Mouse (Mus musculus) ovary, postnatal 14 days (tissue): ENCODE measurements at regions not wholly inside any gene's neighbourhood (a gene's known extent, or its start where the extent isn't known, plus 50 kb on each side); places are given as distances from the start of the nearest gene placed in this dataset.

Experiments used
- DNase-seq: peaks from one replicate; pipeline ENCODE4 v3.0.0; 2022; ENCODE audit warnings: low spot score

GRCm38 (mm10) chr7:76146385-76146784, 83.3 kb upstream of the Agbl1 start:
- no peak for DNase-seq

- DNase-seq: no peak
These were observed 72.8 kb upstream of the Agbl1 start for GRCm38 (mm10) chr7:76156869-76157268.

- no peak for DNase-seq
These were observed 65.5 kb upstream of the Agbl1 start for GRCm38 (mm10) chr7:76164191-76164590.

GRCm38 (mm10) chr7:76164735-76165630, 64.7 kb upstream of the Agbl1 start:
- no peak for DNase-seq

- no peak for DNase-seq
These were observed 59.2 kb upstream of the Agbl1 start for GRCm38 (mm10) chr7:76170481-76170880.

GRCm38 (mm10) chr7:76176235-76176634, 53.5 kb upstream of the Agbl1 start:
- no peak for DNase-seq

- no peak for DNase-seq
These were observed 52.3 kb upstream of the Agbl1 start for GRCm38 (mm10) chr7:76177420-76177819.
